ENCODE assay signal across 16 mouse cellular contexts in the genomic region with DNA sequence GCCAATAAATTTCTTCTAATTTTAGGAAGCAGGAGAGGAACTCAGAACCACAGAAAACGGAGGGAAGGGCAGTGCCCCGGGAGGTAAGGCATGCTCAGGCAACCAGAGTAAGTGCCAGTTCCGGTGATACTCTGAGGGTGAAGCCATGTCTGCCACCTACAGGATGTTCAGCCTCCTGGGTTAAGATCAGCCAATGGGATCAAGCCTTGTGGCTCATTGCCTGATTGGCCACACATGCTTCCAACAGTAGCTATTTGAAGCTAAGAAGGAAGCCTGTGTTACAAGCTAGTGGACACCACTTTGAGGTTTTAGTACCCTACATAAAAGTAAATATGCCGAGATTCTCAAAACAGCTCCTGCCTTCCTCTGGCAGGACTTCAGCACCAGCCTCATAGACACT. TPM values are rescaled to one million over a fixed set of nuclear protein-coding genes. Genes with fewer than 3 reads are reported as not detected.
A peak's percentile ranks its signal among the peaks of the same experiment; 100 is the strongest.
DNase-seq lines count a peak whose midpoint lies in the region; ATAC-seq and TF ChIP-seq lines count a peak whose summit lies in the region.
"Had no signal": no experiment of that assay in that cellular context is flagged by ENCODE, and none has a peak within 500 bp of the region (broad histone marks: within the 10 kb centered on the region; RNA-seq: fewer than 3 reads in every experiment).

No protein-coding gene starts in this region.

- peak; percentile 36 for TF ChIP-seq CTCF in heart, adult 2 months (IDR thresholded peaks at IDR 0.05)

- intact Hi-C loops in heart, adult 2 months (cut with DNase I), result no loop called here
- intact Hi-C loops in heart, postnatal 14 days (cut with DNase I), result no loop called here

- H3K4me1 ChIP-seq in heart, adult 2 months (ENCODE audit: control insufficient read depth, insufficient read depth, low read length), result no peaks in the 10 kb centered on the region; the same call in 1 of the 2 replicates
- H3K4me1 ChIP-seq: intestine, embryonic 15.5 days had no signal

- WGBS in heart, adult 2 months, result 53% methylated on average over 4 of the region's 4 CpGs

- DNase-seq in heart, adult 2 months, result no peak
- no peak for DNase-seq in heart, postnatal 14 days
- peak; percentile 47 for DNase-seq in thymus, postnatal 14 days
- DNase-seq in layer of hippocampus, adult 8-10 months (ENCODE audit: low spot score in 2 of 2), result no peak
- no peak for DNase-seq in testis, postnatal 10 days (ENCODE audit: low spot score)
- no peak for DNase-seq in layer of hippocampus, adult 9-10 months (ENCODE audit: low spot score)
- DNase-seq: cerebellum, adult 2 months; kidney, postnatal 36 days; liver; lung, postnatal 14 days; midbrain, embryonic 14.5 days had no signal

- H3K27ac ChIP-seq in heart, adult 2 months, result no peak overlapping the region
- H3K27ac ChIP-seq: intestine, embryonic 15.5 days; left cerebral cortex, adult 2 months had no signal

- H3K79me2 ChIP-seq in heart, adult 2 months (replicated peaks; ENCODE audit: control insufficient read depth, insufficient read depth, low read length), result no peaks in the 10 kb centered on the region

- H3K36me3 ChIP-seq in heart, adult 2 months (ENCODE audit: control insufficient read depth, insufficient read depth, low read length), result no peaks in the 10 kb centered on the region
- H3K36me3 ChIP-seq: intestine, embryonic 15.5 days had no signal

- no peak for TF ChIP-seq EP300 in heart, adult 2 months (IDR thresholded peaks at IDR 0.05; ENCODE audit: insufficient read depth, low read depth, low read length)

- no peak overlapping the region for H3K4me3 ChIP-seq in heart, adult 2 months
- H3K4me3 ChIP-seq: intestine, embryonic 15.5 days; left cerebral cortex, adult 2 months had no signal

- ATAC-seq in CD4-positive, CD25-positive, alpha-beta regulatory T cell, adult 4 months, result peak; percentile 91
- peak; percentile 66 for ATAC-seq in common myeloid progenitor, adult 5-6 weeks (replicated peaks; ENCODE audit: low read depth, poor library complexity, severe bottlenecking)
- ATAC-seq: intestine, embryonic 15.5 days had no signal

- no peak overlapping the region for H3K9ac ChIP-seq in heart, adult 2 months (ENCODE audit: low read depth, low read length)
- H3K9ac ChIP-seq: intestine, embryonic 15.5 days had no signal

- TF ChIP-seq POLR2A in heart, adult 2 months (IDR thresholded peaks at IDR 0.05; ENCODE audit: insufficient read depth, low read depth, low read length), result no peak

- no peaks in the 10 kb centered on the region for H3K27me3 ChIP-seq in heart, adult 2 months (ENCODE audit: control insufficient read depth, insufficient read depth, low read length)
- H3K27me3 ChIP-seq: intestine, embryonic 15.5 days had no signal

RNA-seq across cellular contexts. Expression of a gene that starts 43.2 kb away (rescaled TPM):
- total RNA-seq in heart, adult 2 months (2021), result 1 to 10 TPM; 1.1 to 1.9 TPM
- 2.9 and 4.6 TPM in 2 replicates for polyA plus RNA-seq in heart, adult 2 months (2012; rRNA removed)
- 1 to 10 TPM; 2.2 to 7.0 TPM for total RNA-seq in heart, postnatal 14 days (2021)
- polyA plus RNA-seq in CD4-positive, CD25-positive, alpha-beta regulatory T cell, adult 4 months (2017; shearing (Covaris generic)), result 100 to 1,000 TPM; 157 to 238 TPM
- total RNA-seq in common myeloid progenitor, adult 5-6 weeks (2017), result 79.5 and 86.6 TPM in 2 replicates
- total RNA-seq in layer of hippocampus, adult 8-10 months (2022), result 10 to 100 TPM in 2 of 4 experiments, 1 to 10 TPM in 2; 4.2 to 14.8 (median 9.0) TPM

RNA-seq across cellular contexts. Expression of a gene that starts 52.2 kb away (rescaled TPM):
- under 1 TPM; 0.86 to 0.98 TPM for total RNA-seq in heart, adult 2 months (2021)
- polyA plus RNA-seq in heart, adult 2 months (2012; rRNA removed), result 1.3 and 1.4 TPM in 2 replicates
- total RNA-seq in heart, postnatal 14 days (2021), result under 1 TPM; 0.76 to 0.86 TPM
- under 1 TPM; 0.24 to 0.41 TPM for polyA plus RNA-seq in CD4-positive, CD25-positive, alpha-beta regulatory T cell, adult 4 months (2017; shearing (Covaris generic))
- total RNA-seq in common myeloid progenitor, adult 5-6 weeks (2017), result 1.1 and 2.3 TPM in 2 replicates
- total RNA-seq in layer of hippocampus, adult 8-10 months (2022), result 1 to 10 TPM; 1.3 to 2.3 (median 2.0) TPM
- total RNA-seq: granulocyte monocyte progenitor cell, adult 5-6 weeks had no signal

RNA-seq across cellular contexts. Expression of a gene that starts 52.3 kb away (rescaled TPM):
- 100 to 1,000 TPM in 1 of 2 experiments, 10 to 100 TPM in 1; 97.4 to 107 TPM for total RNA-seq in heart, adult 2 months (2021)
- polyA plus RNA-seq in heart, adult 2 months (2012; rRNA removed), result 36.3 and 67.3 TPM in 2 replicates
- 100 to 1,000 TPM; 109 to 115 TPM for total RNA-seq in heart, postnatal 14 days (2021)
- 10 to 100 TPM; 26.5 to 31.1 TPM for polyA plus RNA-seq in CD4-positive, CD25-positive, alpha-beta regulatory T cell, adult 4 months (2017; shearing (Covaris generic))
- total RNA-seq in common myeloid progenitor, adult 5-6 weeks (2017), result 22.3 and 22.7 TPM in 2 replicates
- 10 to 100 TPM; 22.7 to 25.6 (median 23.3) TPM for total RNA-seq in layer of hippocampus, adult 8-10 months (2022)
